Mouse (Mus musculus): ENCODE data around the gene Baiap3.

Baiap3 gene

DNA sequence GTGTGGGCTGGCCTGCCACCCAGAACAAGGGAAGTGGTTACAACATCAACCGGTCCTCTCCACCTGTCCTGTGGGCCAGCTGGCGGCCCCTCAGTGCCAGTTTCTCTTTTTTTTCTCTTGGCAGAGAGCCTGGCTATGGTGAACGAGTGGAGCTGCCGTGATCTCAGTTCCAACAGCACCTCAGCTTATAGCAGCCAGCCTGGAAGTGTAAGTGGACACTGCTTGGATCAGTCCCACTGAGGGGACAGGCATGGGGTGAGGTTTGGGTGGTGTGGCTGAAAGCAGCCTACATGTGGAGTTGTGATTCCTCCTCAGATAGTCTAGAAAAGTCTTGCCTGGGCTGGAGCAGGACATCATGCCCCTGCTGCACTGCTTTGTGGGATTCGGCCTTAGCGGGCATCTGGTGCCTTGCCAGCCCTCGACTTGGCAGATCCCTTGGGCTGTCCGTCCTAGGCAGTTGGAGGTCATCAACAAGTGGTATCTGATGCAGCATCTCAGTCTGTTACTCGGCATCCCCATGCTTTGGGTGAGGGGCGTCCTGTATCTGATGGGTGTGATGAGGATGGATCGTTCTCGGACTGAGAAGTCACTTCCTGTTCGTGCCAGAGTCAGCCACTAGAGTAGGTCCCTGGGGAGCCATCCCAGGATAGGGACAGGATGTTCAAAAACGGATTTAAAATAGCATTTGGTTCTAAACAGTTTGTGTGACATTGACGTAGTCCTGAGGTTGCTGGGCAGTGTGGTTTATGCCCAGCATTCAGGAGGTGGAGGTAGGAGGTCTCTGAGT, 45.3 kb downstream of the Baiap3 start:
- in situ Hi-C loops (cut with MseI, MboI): no loop called here

GRCm38 (mm10) chr17:25210006-25210405, 46.2 kb downstream of the Baiap3 start:
- in situ Hi-C loops (cut with MseI, MboI): no loop called here

- in situ Hi-C loops (cut with MseI, MboI): no loop called here
Measured at GRCm38 (mm10) chr17:25202401-25202800, 53.8 kb downstream of the Baiap3 start.
